Mouse (Mus musculus) urinary bladder, adult 2 months (tissue): Measurements from ENCODE around the gene Prickle2. TPM values are rescaled to one million over a fixed set of nuclear protein-coding genes. Genes with fewer than 3 reads are reported as not detected.
A peak's percentile ranks its signal among the peaks of the same experiment; 100 is the strongest.

Experiments
- DNase-seq: peaks from one replicate; pipeline ENCODE4 v3.0.0; 2022; ENCODE audit warnings: low spot score
- polyA plus RNA-seq: library from polyadenylated mRNA; depleted of rRNA; stranded (reverse); fragments of >200 nt; gene quantifications from 2 replicates; pipeline ENCODE4 v1.2.3, GENCODE M21; 2012

Gene Prickle2
- polyA plus RNA-seq, 1 experiment, result 13.6 TPM

DNA sequence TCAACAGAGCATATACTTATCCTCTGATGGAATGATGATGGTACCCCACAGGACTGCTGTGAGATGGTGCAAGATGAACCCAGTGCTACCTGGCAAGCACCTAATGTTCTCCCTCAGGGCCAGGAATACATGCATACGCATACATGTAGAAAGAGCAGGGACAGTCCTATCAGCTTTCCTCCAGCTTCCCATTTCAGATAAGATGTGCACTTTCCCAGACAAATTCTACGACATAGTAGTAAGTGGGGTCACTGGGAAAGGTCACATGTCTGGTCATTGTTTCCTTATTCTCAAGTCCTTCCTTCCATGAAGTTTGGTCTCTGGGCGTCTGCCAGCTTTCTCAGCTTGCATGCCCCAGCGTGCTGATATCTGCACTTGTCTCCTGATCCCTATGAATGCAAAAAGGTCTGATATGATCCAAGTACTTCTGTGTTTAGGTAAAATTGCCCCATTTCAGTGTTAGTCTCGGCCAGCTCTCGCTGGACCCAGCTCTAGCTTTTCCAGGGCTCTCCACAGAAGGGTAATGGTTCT lies 187.5 kb downstream of the Prickle2 start:
- no peak for DNase-seq

- no peak for DNase-seq
These were observed 189.0 kb downstream of the Prickle2 start for GRCm38 (mm10) chr6:92517002-92517401.

DNA sequence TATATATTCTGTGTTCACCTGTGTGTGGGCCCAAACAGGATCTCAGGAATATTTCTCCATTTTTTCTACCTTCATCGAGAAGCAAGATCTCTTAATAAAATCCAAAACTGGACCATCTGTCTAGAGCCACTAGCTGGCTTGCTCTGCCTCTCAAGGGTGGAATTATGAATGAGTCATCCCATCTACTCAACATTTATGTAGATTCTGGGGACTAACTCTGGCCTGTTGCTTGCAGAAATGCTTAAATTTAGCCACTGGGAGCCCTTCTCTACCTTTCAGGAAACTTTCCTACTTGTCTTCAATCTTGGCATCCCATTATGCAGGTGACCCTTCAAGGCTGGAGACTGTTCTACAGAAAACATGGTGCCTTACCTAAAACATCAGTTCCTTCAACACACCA lies 194.0 kb downstream of the Prickle2 start:
- DNase-seq, result no peak

DNA sequence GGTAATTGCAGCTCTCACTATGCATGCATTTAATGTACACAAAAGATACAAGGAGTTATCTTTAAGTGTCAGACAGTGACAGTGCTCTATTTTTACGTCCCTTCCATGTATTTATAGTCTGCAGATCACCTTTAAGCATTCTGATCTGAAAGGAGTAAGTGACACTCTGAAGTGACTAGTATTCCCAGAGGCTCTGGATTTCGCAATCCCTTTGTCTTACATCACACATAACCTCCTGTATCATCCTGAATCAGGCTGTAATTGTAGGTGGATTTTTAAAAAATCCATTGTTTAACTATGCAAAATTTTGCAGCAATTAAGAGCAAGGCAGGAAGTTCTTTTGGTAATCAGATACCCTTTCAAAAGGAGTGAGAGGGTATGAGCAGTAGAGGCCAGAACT lies 196.2 kb downstream of the Prickle2 start:
- no peak for DNase-seq

GRCm38 (mm10) chr6:92506276-92506675 lies 199.7 kb downstream of the Prickle2 start:
- DNase-seq, result no peak

DNA sequence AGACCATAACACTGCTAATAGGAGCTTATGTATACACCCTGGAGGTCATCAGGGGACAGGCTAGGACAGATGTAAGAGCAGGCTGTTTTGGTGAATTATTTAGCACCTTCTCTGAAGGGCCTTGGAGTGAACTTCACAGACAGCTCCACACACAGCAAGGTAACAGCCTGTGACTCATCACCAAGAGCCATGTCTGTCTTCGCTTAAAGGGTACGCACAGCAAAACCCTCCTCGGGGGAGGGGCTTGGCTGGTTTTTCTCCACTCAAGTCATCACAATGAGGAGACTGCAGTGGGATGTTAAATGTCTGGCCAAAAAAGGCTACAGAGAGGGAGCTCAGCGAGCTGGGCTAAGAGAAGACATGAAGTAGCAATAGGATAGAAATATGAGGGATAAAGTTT lies 206.5 kb downstream of the Prickle2 start:
- no peak for DNase-seq

- no peak for DNase-seq
These were observed 207.4 kb downstream of the Prickle2 start for GRCm38 (mm10) chr6:92498574-92498973.

DNA sequence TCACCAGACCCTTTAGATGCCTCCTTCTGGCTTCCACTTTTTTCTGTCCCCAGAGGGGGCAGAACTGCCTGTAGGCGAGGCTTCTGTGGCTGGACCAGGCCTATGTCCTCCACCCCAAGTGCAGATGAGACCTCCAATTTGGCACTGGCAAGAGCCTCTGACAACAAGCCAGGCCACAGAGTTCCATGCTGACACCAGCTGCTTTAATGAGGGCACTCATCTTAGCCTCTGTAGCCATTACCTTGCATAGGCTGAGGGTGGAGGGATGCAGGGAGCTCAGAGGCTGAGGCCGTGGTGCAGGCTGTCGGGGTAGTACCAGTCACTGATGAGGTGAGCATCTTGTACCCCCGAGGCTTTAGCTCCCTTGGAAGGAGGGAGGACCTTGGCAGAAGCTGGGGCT lies 208.7 kb downstream of the Prickle2 start:
- DNase-seq, result no peak

DNA sequence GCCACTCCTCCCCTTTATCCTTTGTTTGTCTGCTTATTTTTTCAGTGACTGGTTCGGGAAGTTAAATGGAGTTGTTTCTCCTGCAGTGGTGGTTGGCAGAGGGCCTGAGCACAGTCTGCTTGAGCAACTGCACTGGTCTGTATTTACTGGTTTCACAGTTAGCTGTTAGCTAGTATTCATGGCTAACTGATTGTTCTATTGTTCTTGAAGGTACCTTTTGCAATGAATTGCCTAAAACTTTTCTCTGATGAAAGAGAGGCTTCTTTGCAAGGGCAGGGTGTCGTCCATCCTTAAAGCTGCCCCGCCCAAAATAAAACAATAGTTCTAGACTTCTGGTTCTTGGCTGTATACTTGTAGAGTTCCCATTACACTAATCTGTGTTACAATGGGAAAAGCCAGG lies 210.5 kb downstream of the Prickle2 start:
- DNase-seq, result no peak

DNA sequence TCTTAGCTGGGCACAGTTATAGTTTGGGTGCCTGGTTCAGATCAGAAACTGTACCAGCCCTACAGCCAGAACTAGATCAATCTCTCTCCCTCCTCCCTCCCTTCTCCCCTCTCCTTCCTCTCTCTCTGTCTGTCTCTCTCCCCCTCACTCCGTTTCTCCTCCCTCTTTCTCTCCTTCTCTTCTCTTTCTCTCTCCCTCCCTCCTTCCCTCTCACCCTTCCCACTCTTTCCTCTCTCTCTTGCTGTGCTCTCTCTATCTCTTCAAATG lies 224.3 kb downstream of the Prickle2 start:
- DNase-seq, result no peak

GRCm38 (mm10) chr6:92480941-92481689 lies 224.8 kb downstream of the Prickle2 start:
- DNase-seq, result peak; percentile 38

GRCm38 (mm10) chr6:92478612-92479011 lies 227.3 kb downstream of the Prickle2 start:
- DNase-seq, result no peak

DNA sequence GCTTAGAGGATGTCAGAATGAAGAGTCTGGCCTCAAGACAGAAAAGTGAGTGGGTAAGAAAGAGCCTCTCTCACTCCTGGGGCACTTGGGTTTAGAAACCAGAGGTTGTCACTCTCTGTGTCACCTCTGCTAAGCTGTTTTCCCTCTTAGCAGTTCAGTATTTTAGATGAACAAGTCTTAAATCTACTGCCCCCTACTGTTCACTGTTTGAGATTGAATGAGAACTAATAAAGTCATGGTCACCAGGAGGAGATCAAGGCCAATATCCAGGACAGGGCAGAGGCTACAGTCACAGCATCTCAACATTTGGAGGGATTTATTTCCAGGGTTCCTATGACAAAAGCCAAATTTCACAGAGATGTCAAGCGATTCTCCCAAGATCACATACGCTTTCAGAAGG lies 228.3 kb downstream of the Prickle2 start:
- DNase-seq, result no peak

DNA sequence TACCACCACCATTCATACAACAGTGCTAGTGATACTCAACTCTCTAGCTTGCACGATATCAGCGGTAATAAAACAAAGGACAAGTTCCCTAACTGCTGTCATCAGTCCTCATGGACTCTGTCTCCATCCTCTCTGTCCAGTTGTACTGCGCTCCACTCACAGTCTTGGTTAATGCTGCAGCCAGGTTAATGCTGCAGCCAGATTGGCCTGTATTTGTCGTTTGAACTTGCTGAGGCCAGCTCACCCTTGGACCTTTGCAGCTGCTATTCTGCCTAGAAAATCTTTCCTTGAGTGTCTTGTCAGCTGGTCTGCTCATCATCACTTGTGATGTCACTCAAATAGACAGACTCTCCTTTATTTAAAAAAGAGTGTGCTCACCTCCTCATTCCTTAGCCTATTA lies 236.5 kb downstream of the Prickle2 start:
- DNase-seq, result no peak

- no peak for DNase-seq
These were observed 237.1 kb downstream of the Prickle2 start for GRCm38 (mm10) chr6:92468892-92469291.

DNA sequence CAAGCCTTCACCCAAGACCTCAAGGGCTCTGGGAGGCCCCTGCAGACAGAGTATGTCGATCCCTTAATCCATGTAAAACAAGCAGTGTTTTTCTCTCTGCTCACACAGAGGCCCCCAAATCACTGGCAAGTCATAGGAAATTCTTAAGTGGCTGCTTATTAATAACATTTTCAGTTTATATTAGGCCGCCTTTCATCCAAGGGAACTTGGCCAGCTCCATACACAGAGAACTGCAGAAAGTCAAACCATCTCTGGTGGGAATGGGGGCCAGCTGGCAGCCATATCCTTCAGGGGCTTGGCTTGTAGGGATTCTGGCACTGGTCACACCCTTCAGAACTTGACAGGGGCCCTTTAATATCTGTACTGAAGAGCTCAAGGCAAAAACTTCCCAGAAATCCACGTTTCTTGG lies 237.6 kb downstream of the Prickle2 start:
- DNase-seq, result no peak

- DNase-seq, result no peak
These were observed 238.6 kb downstream of the Prickle2 start for GRCm38 (mm10) chr6:92467343-92467742.

DNA sequence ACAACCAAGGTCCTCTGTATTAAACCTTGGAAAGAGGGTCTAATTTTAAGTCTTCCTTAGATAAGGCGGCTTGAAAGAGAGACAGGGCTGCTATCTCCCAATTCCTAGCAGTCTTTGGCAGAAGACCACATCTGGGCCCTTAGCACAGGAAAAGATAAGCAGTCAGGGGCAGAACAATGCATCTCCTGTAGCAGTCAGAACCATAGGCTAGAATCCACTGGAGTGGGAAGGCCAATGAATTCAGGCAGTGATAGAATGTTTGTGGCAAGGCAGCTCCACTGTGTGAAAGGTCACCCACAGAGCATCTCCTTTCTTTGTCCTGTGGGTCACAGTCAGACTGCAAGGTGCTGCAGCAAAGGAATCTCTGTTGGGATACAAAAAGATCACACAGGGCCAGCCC lies 240.3 kb downstream of the Prickle2 start:
- no peak for DNase-seq

DNA sequence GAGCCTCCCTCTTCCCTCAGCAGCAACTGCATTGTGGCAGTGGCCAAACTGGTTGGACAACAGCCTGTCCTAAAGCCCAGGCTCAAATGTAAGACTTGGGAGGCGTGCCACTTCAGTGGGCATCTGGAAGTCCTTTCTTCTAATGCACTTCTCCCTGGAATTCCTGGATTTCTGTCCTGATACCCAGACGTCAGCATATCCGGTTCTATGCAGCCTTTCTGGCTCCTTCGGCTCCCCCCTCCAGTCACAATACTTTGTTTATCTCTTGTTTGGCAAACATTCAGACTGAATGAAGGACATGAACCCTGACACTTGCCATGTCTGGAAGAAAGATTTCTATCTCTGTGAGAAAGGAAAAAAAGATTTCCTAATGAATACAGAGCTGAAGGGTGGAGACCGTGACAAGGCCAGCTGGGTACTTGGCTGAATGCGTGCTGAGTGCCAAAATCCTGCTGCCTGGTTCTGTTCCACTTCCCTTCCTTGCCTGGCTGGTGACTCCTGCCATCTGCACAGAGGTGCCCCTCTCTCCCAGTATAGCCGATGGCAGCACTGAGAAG lies 241.1 kb downstream of the Prickle2 start:
- DNase-seq, result peak; percentile 25

- DNase-seq, result no peak
These were observed 242.2 kb downstream of the Prickle2 start for GRCm38 (mm10) chr6:92463768-92464167.

DNA sequence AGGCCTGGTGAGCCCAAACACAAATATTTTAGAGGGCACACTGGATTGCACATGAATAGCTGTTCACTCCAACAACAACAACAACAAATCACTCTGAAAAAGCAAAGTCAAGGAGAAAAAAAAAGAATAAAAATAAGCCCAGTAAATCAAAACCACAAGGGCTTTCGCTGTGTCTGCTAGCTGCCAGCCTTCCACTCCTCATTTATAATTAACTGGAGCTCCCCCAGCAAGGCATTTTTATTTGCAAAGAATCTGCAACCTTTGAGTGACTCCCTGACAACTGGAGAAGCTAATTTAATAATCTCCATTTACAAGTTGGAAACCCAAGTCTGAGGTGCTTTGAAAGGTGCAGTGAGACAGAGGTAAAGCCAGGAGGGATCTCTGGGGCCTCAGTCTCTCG lies 245.2 kb downstream of the Prickle2 start:
- DNase-seq, result no peak

DNA sequence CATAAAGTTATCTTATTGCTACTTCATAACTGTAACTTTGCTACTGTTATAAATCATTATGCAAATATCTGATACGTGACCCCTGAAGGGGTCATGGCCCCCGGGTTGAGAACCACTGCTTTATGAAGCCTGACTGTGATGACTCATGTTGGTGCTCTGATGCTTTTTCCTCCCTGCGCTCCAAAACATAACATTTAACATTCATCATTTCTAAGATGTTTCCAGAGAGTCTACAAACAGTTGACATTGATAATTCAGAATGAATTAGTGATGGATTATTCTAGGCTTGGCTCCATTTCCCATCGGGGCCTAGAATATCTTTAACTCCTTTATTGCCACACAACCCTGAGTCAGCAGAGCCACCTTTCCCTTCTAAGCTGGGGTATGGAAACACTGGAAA lies 247.9 kb downstream of the Prickle2 start:
- no peak for DNase-seq

- DNase-seq, result no peak
These were observed 254.5 kb downstream of the Prickle2 start for GRCm38 (mm10) chr6:92451421-92451820.

- no peak for DNase-seq
These were observed 256.0 kb downstream of the Prickle2 start for GRCm38 (mm10) chr6:92449956-92450355.
